Mouse (Mus musculus): ENCODE measurements around the gene Polr2f.

The Polr2f gene

DNA sequence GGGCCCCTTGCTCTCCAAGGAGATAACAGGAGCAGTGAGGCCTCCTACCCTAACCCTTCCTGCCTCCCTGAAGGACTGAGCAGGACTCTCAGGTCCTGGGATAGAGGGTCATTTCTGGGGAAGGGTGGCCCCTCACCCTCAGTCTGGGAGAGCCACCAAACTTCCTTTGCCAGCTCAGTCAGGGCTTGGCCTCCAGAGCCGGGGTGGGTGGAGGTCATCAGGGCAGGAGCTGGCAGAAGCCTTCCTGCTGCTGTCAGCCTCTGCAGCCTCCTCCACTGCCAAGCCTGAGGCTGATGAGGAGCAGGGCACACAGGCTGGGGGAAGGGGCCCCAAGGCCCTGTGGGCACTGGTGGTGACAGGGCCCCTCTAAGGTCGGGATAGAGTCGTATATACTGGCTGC is 14.8 kb downstream of the Polr2f start:
- WGBS, result 27% methylated on average over 3 of the region's 3 CpGs

DNA sequence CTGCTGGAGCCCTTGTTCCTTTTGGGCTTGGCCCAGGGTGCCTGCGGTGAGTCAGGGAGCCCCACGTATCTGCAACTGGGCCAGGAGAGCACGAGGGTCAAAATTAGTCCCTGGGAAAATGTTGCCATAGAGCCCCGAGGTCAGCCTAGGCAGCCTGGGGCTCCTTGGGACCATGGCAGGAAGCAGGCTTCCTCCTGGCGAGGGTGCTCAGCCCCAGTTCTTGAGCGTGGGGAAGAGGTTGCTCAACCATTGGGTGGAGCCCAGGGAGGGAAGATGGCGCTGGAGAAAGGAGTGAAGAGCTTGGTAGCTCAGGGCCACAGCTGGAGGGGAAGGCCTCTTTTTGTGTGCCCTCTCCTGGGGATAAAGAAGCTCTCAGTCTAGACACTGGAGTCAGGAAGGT is 21.5 kb downstream of the Polr2f start:
- WGBS, result 59% methylated on average over 7 of the region's 7 CpGs

DNA sequence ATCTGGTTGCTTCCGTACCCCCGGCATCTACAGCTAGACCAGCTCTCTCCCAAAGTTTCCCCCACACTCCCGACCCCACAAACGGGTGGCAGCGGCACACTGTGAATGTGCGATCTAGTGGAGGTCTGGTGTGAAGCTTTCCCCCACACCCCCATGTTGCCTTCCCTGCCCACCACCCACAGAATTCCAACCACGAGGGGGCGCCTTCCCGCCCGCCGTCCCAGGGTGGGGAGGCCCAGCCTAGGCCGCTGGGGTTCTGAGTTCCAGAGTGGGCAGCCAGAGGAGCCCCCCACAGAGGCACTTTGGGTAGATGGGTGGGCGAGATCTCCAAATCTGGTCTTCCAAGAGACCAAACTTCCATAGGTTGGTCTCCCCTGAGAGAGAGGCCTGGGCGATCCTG is 22.0 kb downstream of the Polr2f start:
- 40% methylated on average over 14 of the region's 14 CpGs for WGBS

DNA sequence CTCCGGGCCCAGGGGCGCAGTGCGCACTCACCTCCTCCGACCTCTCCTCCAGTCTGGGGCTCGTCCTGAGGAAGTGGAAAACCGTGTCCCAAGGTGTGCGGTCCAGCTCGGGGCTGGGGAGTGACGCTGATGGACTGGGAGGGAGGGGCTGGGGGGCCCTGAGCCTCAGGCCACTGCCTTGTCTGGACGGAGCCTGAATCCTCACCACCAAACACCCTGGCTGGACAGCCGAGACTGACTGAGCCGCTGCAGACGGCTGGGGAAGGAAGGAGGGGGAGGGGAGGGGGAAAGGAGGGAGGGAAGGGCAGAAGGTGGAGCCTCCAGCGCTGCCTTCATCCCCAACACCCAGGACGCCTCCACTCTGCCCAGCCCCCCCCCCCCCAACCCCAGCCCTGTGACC is 23.4 kb downstream of the Polr2f start:
- WGBS, result 18% methylated on average over 15 of the region's 15 CpGs

DNA sequence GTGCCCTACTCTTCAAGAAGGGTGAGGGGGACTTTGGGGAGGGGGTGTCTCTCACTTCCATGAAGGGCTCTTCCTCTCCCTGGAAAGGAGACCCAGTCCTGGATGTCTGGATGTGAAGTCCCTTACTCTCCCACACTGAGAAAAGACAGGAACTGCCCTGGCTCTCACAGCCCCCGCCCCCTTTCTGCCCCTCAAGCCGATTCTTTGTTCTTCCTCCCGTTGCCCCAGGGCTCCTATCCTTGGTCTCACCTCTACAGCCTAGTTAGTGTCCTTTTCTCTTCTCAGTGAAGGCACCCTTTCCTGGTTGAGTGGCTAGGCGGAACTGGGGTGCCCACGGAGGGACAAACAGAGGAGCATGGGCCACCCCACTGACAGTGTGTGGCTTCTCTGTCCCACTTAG is 24.3 kb downstream of the Polr2f start, which contains the start of gene Sox10:
Sox10 (minus strand) TSS at position 101 of the 400 bp plus-strand sequence.
- WGBS, result 65% methylated on average over 5 of the region's 5 CpGs

DNA sequence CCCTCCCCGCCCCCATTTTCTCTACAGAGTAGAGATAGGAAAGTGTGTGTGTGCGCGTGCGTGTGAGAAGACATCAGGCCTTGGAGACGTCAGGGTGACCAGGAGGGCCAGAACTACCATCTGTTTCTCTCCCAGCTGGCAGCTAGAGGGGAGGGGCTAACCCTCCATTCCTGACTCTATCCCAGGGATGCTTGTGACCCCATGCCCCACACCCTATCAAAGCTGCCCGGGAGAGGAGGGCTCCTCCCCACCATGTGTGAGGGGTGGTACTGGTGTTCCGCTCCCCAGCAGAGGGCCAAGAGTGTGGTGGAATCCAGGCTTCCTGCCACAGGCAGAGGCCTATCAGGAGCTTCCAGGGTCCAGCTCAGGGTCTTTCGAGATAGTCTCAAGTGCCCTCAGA is 25.9 kb downstream of the Polr2f start:
- WGBS, result 70% methylated on average over 8 of the region's 8 CpGs

DNA sequence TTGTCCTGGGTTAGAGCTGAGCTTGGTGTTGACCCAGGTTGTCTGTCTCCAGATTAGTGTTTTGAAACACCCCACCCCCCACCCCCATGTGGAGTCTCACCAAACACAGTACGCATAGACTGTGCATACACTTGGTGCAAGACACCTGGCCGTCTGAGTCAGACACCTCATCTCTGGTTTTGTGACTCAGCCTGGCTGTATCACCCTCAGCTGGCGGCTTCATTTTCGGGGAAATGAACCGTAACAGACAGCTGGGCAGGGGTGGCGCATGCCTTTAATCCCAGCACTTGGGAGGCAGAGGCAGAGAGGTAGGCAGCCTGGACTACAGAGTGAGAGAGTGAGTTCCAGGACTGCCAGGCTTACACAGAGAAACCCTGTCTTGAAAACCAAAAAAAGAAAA is 36.1 kb downstream of the Polr2f start:
- WGBS, result 50% methylated on average over 6 of the region's 6 CpGs

DNA sequence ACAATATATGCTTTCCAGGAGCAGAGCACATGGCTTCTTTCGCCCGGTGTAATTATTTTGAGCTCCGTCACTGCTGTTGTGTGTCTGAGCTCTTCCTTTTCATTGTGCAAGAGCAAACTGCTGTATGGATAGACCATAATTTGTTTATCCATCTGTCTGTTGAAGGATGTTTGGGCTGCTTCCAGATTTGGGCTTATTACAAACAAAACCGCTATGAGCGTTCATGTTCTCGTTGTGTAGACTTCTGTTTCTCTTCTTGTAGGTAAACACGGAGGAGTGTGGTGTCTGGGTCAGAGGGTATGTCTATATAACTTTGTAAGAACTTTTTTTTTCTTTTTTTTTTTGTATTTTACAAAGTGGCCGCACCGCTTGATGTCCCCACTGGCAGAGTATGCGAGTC is 44.4 kb downstream of the Polr2f start:
- WGBS, result 66% methylated on average over 10 of the region's 10 CpGs

DNA sequence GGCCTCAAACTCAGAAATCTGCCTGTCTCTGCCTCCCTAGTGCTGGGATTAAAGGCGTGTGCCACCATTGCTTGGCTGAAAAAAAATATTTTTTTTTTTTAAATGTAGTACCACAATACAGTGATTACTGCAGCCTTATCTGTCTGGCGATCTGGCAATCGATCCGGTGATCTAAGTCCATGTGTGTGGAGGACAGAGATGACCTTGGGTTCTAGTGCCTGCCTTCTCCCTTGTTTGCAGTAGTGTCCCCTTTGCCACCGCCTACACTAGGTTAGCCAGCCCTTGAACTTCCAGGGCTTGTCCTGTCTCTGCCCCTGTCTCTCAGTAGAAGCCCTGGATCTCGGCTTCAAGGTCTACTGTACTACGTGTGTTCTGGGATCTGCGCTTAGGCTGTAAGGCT is 47.0 kb downstream of the Polr2f start:
- WGBS, result 94% methylated on average over 8 of the region's 8 CpGs

DNA sequence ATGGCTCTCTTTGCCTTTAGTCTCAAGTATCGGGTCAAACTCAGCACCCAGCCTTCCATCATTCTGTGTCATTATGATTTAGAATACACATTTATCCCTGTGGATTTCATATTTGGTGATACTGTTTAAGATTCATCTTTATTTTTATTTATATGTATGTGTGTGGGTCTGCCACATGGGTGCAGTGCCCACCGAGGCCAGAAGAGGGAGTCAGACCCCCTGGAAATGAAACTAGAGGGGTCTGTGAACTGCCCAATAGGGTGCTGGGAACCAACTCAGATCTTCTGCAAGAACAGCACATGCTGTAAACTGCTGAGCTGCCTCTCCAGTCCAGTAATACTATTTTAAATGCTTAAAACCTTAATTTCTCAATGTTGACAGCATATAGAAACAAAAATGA is 50.6 kb downstream of the Polr2f start:
- 93% methylated on average over 2 of the region's 2 CpGs for WGBS

DNA sequence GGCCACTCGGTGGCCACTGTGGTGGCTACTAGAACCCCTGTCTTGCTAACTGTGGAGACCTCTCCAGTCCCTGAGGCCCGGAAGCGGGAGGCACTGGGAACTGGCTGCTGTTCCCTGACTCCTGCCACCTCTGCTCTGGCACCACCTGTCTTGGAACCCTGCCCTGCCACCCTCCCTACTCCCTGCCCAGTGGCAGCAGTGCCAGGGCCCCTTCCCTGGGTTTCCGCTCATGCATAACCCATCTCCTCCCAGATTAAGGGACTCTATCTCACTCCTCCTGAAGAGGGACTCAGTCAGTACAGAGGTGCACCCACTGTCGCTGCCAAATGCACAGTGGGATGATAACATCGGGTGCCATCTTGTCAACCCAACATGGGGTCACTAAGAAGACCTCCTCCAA is 51.6 kb downstream of the Polr2f start:
- WGBS, result 66% methylated on average over 6 of the region's 6 CpGs

DNA sequence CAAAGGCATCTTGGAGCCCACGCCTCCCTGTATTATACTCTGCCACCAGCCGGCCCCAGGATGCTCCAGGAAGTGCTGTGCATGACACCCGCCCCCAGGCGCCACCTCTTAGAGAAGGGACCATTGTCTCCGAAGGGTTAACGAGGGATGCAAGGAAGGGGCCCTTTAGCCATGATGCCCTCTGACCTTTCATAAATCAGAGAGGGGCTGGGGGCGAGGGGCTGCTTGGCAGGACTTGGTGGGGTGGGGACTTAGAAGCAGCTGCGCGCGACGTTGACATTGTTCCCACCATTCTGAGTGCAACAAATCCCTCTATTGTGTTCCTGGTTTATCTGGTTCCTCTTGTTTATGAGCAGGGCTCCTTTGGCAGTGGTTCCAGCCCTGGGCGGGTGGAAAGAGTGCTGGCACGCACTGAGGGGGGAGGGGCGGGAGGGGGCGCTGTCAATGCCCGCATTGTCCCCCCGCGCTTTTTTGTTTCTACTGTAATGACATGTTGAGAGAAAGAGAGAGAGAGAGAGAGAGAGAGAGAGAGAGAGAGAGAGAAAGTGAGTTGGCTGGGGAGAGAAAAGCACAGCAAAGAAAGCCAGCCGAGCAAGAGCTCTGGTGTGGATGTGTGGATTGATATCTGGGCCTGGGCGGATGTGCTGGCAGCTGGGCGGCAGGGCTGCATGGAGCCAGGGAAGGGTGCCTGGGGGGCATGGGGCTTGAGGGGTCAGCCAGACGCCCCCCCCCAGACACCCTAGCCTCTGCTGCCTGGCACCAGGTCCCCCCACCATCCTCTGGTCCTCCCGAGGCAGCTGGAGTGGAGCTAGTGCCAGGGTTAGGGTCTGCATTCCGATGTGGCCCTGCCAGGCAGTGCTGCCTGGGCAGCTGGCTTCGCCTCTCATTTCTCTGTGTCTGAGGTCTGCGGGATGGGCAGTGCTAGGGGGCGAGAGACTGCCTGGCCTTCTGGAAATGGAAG is 52.4 kb downstream of the Polr2f start:
- 22% methylated on average over 27 of the region's 27 CpGs for WGBS

DNA sequence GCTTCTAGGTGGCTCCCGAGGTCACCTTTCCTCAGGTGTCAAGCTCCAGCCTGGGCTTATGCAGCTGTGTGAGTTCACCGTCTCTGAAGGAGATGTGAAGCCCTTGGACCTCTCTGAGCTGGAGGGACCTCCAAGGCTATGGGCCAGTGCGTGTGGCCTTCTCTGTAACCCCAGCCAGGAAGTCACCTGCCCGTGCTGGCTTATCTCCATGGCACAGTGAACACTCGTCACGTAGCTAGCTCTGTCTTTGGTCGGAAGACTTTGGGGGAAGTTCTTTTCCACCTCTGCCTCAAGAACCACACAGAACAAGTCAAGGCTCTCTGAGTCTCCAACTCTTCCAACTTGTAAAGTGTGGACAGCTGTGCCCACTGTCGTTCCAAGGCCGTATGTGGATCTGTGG is 53.2 kb downstream of the Polr2f start:
- WGBS, result 73% methylated on average over 9 of the region's 9 CpGs

DNA sequence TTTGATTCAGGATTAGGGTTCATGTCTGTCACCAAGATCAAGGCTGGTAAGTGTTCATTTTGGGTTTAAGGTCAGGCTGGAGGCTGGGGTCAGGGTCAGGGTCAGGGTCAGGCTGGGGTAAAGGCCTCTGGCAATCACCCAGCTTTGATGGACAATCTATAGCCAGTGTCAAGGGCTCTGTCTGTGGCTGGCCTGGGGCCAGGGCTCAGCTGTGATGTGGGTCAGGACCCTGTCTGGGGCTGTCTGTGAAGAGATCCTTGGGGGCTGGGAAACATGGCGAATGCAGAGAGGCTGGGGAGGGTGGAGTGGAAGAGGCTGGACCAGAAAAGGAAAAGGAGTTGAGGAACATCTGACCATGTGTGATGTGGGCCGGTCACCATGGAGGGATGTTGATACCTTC is 54.1 kb downstream of the Polr2f start:
- 70% methylated on average over 2 of the region's 2 CpGs for WGBS

DNA sequence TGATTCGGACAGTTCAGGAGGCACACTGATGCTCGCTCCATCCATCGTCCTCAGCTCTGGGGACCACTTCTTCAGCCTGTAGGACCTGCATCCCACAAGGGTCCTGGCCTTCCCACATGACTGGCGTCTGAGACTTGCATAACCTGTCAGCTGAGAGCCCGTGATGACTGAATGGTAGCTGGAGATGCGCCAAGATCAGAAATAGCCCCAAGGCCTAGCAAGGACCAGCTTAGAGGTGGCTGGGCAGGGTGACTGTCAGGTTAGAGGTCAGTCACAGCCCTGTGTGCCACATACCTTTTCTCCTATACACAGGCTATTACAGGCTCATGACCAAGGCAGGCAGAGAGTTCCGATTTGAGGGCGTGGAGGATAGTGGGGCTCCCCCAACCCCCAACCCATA is 54.7 kb downstream of the Polr2f start:
- 82% methylated on average over 8 of the region's 8 CpGs for WGBS

DNA sequence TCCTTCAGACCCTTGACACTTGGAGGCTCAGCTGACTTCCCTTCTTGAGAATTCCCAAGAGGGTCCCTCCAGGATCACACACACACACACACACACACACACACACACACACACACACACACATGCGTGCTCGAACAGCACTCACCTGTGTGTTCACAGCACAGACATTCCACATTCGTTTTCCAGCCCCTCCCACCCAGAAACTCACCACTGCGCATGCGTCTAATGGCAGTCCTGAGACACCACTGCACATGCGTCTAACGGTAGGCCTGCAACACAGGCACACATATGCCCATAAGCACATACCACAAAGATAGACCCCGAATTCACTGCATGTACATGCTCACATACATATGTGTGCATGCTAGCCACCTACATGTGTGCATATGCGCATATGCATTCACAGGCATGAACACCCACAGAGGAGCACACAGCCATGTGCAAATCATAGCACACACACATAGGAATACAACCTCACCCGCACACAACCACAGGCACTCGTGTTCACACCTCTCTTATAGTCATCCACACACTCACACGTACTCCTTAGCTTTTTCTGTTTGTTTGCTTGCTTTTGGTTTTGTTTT is 58.7 kb downstream of the Polr2f start:
- WGBS, result 92% methylated on average over 12 of the region's 12 CpGs
